8 mouse cellular contexts compared by ENCODE assay signal in genomic region chr9:122351303-122352024, GRCm38 (mm10). TPM values are rescaled to one million over a fixed set of nuclear protein-coding genes. Genes with fewer than 3 reads are reported as not detected.
DNase-seq lines count a peak whose midpoint lies in the region; ATAC-seq and TF ChIP-seq lines count a peak whose summit lies in the region.

Abhd5 (plus strand) TSS chr9:122351608.

- ATAC-seq in hindbrain, postnatal 0 days, result peak; percentile 98
- peak; percentile 71 for ATAC-seq in megakaryocyte, adult 5-6 weeks (ENCODE audit: poor library complexity, severe bottlenecking)

- H3K4me3 ChIP-seq in gastrocnemius, adult 2 months, result peak within 1 kb of the TSS; percentile 91
- H3K4me3 ChIP-seq in hindbrain, postnatal 0 days (ENCODE audit: low read length), result peak within 1 kb of the TSS; percentile 60
- peak within 1 kb of the TSS; percentile 89 for H3K4me3 ChIP-seq in left cerebral cortex, adult 2 months

- H3K4me1 ChIP-seq in hindbrain, postnatal 0 days (ENCODE audit: insufficient read depth, low read length), result no peaks in the 10 kb centered on the region

- peak; percentile 63 for DNase-seq in WW6 (ENCODE audit: low read depth, low spot score)
- DNase-seq in cerebellum, postnatal 4 days (ENCODE audit: low spot score in 2 of 2), result peak; percentile 86 to 93
- peak; percentile 99 for DNase-seq in gastrocnemius, adult 2 months
- DNase-seq in hindbrain, postnatal 0 days (ENCODE audit: low spot score), result peak; percentile 98
- DNase-seq in left cerebral cortex, adult 2 months (ENCODE audit: extremely low spot score in 1 of 2, low spot score in 2 of 2), result peak; percentile 92 to 93
- DNase-seq in right cerebral cortex, adult 2 months (ENCODE audit: low spot score in 2 of 2), result peak; percentile 89 to 91
- DNase-seq in urinary bladder, postnatal 14 days (ENCODE audit: low spot score), result peak; percentile 97

- no peaks in the 10 kb centered on the region for H3K36me3 ChIP-seq in hindbrain, postnatal 0 days (ENCODE audit: insufficient read depth, low read length)

- peak within 1 kb of the TSS; percentile 97 for H3K27ac ChIP-seq in gastrocnemius, adult 2 months
- peak within 1 kb of the TSS; percentile 70 for H3K27ac ChIP-seq in hindbrain, postnatal 0 days
- peak within 1 kb of the TSS; percentile 94 for H3K27ac ChIP-seq in left cerebral cortex, adult 2 months

- TF ChIP-seq CTCF in gastrocnemius, adult 2 months (IDR thresholded peaks at IDR 0.05), result peak; percentile 72
- TF ChIP-seq CTCF in hindbrain, postnatal 0 days (IDR thresholded peaks at IDR 0.05; ENCODE audit: low read depth), result peak; percentile 46
- peak; percentile 62 for TF ChIP-seq CTCF in left cerebral cortex, adult 2 months (IDR thresholded peaks at IDR 0.05)

- peak within 1 kb of the TSS; percentile 70 for H3K9ac ChIP-seq in hindbrain, postnatal 0 days (replicated peaks; ENCODE audit: low read length)

- peak within 1 kb of the TSS; percentile 58 for H3K4me2 ChIP-seq in hindbrain, postnatal 0 days (ENCODE audit: low read depth, low read length)

- intact Hi-C loops in gastrocnemius, adult 2 months (cut with DNase I), result no loop called here
- intact Hi-C loops in left cerebral cortex, adult 2 months (cut with DNase I), result loop anchor here (5.0 kb wide), 1 partner anchor 216 kb away; no protein-coding TSS in a partner anchor

- 1% methylated on average over 79 of the region's 84 CpGs for WGBS in hindbrain, postnatal 0 days

- no peaks in the 10 kb centered on the region for H3K27me3 ChIP-seq in hindbrain, postnatal 0 days (ENCODE audit: insufficient read depth, low read length)

- H3K9me3 ChIP-seq in hindbrain, postnatal 0 days (ENCODE audit: low read length), result no peaks in the 10 kb centered on the region

RNA-seq across cellular contexts. Expression of gene Abhd5, which starts in this region (rescaled TPM):
- 10 to 100 TPM; 41.2 to 53.5 TPM for total RNA-seq in gastrocnemius, adult 2 months (2021)
- 30.3 and 33.2 TPM in 2 replicates for total RNA-seq in hindbrain, postnatal 0 days (2014; rRNA removed)
- polyA plus RNA-seq in hindbrain, postnatal 0 days (2015; fragmentation: Nextera tagmentation; extraction: Ambion mirVana), result 25.5 and 30.6 TPM in 2 replicates
- total RNA-seq in left cerebral cortex, adult 2 months (2021), result 10 to 100 TPM; 17.1 to 19.3 TPM
- total RNA-seq in megakaryocyte, adult 5-6 weeks (2015), result 83.7 and 84.1 TPM in 2 replicates
- 87.0 and 93.8 TPM in 2 replicates for total RNA-seq in megakaryocyte, adult 5-6 weeks (2017)

Comparison
In these comparisons a context has a peak if more than half of its experiments do, and no peak if none do; other contexts are left out.
1. Peak in every context shown above with its lines: DNase-seq, ATAC-seq, H3K4me3 ChIP-seq and H3K27ac ChIP-seq.